Mouse (Mus musculus) central nervous system, embryonic 14 days (tissue): Measurements from ENCODE around the gene Gprc5d. TPM values are rescaled to one million over a fixed set of nuclear protein-coding genes. Genes with fewer than 3 reads are reported as not detected.

Source experiments
- polyA plus RNA-seq: library from polyadenylated mRNA; depleted of rRNA; stranded (reverse); fragments of >200 nt; gene quantifications from 2 replicates; pipeline ENCODE4 v1.2.3, GENCODE M21; 2012; rRNA removed

Gene Gprc5d
- not detected in 2 replicates for polyA plus RNA-seq

DNA sequence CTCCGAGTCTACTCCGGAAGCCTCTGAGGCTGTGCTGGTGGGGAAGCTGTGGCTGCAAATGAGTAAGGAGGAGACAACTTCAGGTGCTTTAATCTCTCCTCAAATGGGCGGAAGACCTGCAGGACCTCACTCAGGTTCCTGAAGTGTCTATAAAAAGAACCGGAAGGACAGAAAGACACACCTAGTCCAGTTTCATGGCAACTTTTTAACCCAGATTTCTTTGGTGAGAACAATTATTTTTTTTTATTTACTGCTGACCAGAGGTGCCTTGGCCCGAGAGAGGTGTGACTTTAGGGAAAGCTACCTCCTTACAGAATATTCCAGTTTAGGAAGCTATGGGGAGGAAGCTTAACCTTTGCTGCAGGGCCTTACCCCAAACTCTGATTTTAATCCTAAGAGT, at the start of gene Gprc5d:
TSS of gene Gprc5d (minus strand) at position 101 of the 400 bp plus-strand sequence.

DNA sequence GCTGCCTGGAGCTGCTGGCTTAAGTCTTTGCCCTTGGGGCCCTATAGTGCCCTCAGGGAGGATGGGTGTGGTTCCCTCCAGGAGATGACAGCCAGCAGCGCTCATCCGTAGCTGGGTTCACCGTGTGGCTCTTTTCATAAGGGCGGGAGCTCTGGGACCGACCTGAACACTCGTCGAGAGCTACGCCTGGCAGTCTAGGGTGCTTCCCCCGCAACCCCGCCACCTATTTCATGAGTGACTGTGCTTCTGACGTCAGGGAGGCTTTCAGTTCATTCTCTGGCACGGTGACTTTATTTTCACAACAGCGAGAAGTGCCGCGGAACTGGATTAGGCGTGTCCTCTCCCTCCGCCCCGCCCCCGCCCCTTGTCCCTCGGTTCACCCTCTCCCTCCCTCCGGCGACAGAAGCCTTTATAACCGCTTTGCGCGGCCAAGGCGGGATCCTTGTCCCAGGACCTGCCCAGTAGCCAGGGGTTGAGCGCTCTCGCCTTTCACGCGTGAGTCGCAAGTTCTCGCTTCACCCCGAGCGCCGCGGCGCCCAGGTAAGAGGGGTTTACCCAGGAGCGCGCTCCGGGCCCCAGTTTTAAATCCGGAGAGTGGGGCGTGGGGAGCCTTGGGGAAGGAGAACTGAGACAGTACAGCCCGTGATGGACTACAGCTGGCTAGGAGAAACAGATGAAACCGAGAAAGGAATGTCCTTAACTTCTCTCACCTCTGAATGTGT, 52.7 kb downstream of the Gprc5d start, which contains the start of gene Gprc5a:
TSS of gene Gprc5a (plus strand) at position 416 of the 722 bp plus-strand sequence.

Other genes with a start within 250 kb of the Gprc5d start
- gene Gpr19, start 219.7 kb downstream of the Gprc5d start, polyA plus RNA-seq = 36.8 and 44.1 TPM in 2 replicates
- 43.3 and 59.6 TPM in 2 replicates for gene Cdkn1b, start 197.9 kb downstream of the Gprc5d start, polyA plus RNA-seq
- 2.3 and 2.9 TPM in 2 replicates for gene Apold1, start 136.6 kb downstream of the Gprc5d start, polyA plus RNA-seq
- 92.2 and 95.7 TPM in 2 replicates for gene Ddx47, start 106.7 kb downstream of the Gprc5d start, polyA plus RNA-seq
- 0.32 and 0.48 TPM in 2 replicates for gene Gprc5a, start 52.6 kb downstream of the Gprc5d start, polyA plus RNA-seq
- 62.2 and 64.4 TPM in 2 replicates for gene Fam234b, start 79.7 kb upstream of the Gprc5d start, polyA plus RNA-seq
- gene Hebp1, start 79.7 kb upstream of the Gprc5d start, polyA plus RNA-seq = 6.5 and 9.0 TPM in 2 replicates
- gene Gsg1, start 136.1 kb upstream of the Gprc5d start, polyA plus RNA-seq = 0.20 and 0.28 TPM in 2 replicates
- gene Pbp2, start 192.1 kb upstream of the Gprc5d start, polyA plus RNA-seq = not detected in 2 replicates
- gene Emp1, start 244.3 kb upstream of the Gprc5d start, polyA plus RNA-seq = 30.1 and 64.6 TPM in 2 replicates